Mouse (Mus musculus) hindbrain, embryonic 14.5 days (tissue): ENCODE measurements around the gene Tomt. TPM values are rescaled to one million over a fixed set of nuclear protein-coding genes. Genes with fewer than 3 reads are reported as not detected.

Experiments used
- ATAC-seq: fragments of 200-750 bp; cut with Nextera tagmentation; 2 replicates; pipeline ENCODE4 v1.8.0; 2017; ENCODE audit warnings: moderate number of reproducible peaks, mild to moderate bottlenecking, moderate TSS enrichment, moderate library complexity; ENCODE audit not compliant: low FRiP score
- DNase-seq: peaks from one replicate; pipeline ENCODE4 v3.0.0-alpha.2; 2015; ENCODE audit warnings: low spot score
- H3K27ac ChIP-seq: fragments of 300-500 bp; sonication (generic); 2 replicates; pipeline ENCODE4 v1.5.1; 2014; ENCODE audit warnings: mild to moderate bottlenecking, moderate library complexity
- H3K27me3 ChIP-seq: fragments of 300-500 bp; sonication (generic); 2 replicates; pipeline ENCODE4 v1.6.1; 2014; ENCODE audit warnings: mild to moderate bottlenecking, low read length, mixed read lengths; ENCODE audit not compliant: control insufficient read depth, insufficient read depth
- H3K36me3 ChIP-seq: fragments of 300-500 bp; sonication (generic); replicated peaks from 2 replicates; pipeline ENCODE4 v1.6.1; 2014; ENCODE audit not compliant: control insufficient read depth, insufficient read depth
- H3K4me1 ChIP-seq: fragments of 300-500 bp; sonication (generic); replicated peaks from 2 replicates; pipeline ENCODE4 v1.6.1; 2014; ENCODE audit warnings: antibody characterized with exemption, low read length, mixed read lengths; ENCODE audit not compliant: control insufficient read depth, insufficient read depth
- H3K4me2 ChIP-seq: fragments of 300-500 bp; sonication (generic); replicated peaks from 2 replicates; pipeline ENCODE4 v1.6.1; 2014; ENCODE audit warnings: mild to moderate bottlenecking, moderate library complexity
- H3K4me3 ChIP-seq: fragments of 300-500 bp; sonication (generic); replicated peaks from 2 replicates; pipeline ENCODE4 v1.5.1; 2014; ENCODE audit warnings: mild to moderate bottlenecking, low read length
- H3K9ac ChIP-seq: fragments of 300-500 bp; sonication (generic); 2 replicates; pipeline ENCODE4 v1.6.1; 2014
- H3K9me3 ChIP-seq: fragments of 300-500 bp; sonication (generic); 2 replicates; pipeline ENCODE4 v1.6.1; 2016; ENCODE audit warnings: low read length; ENCODE audit not compliant: control insufficient read depth
- WGBS: fragments of 180-500 bp; shearing (Covaris S2); extraction: QIAGEN DNeasy Blood & Tissue Kit; methylation state at CpG from one replicate; pipeline ENCODE4 v1.1.7; 2014; 5-methylcytosine and 5-hydroxymethylcytosine counted together
- polyA plus RNA-seq: library from polyadenylated mRNA; unstranded; fragments of >200 nt; fragmentation: Nextera tagmentation; extraction: Ambion mirVana; gene quantifications from 2 replicates; pipeline ENCODE4 v1.2.1, GENCODE M21; 2014

The Tomt gene
- polyA plus RNA-seq, 1 experiment from 2014 or later, result 0.21 TPM

DNA sequence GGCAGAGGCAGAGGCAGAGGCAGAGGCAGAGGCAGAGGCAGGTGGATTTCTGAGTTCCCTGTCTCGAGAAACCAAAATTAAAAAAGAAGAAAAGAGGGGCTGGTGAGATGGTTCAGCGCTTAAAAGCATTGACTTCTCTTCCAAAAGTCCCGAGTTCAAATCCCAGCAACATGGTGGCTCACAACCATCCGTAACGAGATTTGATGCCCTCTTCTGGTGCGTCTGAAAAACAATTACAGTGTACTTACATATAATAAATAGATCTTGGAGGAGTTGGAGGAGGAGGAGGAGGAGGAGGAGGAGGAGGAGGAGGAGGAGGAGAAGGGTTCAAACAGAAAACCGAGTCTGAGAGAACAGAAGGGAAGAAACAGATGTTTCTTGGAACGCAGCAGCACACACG lies 10.5 kb downstream of the Tomt start:
- peaks cover 14% of the 10 kb centered on the region for H3K4me1 ChIP-seq
- ATAC-seq, result no peak; the same call in 1 of the 2 replicates
- no peak for DNase-seq

DNA sequence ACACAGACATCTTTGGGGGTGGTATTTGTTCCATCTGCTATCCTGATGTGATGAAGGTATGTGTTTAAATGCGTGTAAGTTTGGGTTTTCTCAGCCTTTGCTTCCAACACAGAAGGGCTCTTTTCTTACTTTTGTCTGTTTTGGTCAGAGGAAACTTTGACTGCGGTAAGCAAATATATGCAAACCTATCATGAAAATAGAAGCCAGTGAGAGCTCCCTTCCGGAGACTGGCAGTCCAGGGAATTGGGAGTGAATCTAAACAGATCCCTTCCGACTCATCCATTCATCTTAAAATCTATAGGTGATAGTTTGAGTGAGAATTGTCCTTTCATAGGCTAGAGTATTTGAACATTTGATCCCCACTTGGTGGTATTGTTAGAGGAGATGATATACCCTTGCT lies 17.7 kb downstream of the Tomt start:
- no peak for DNase-seq
- H3K9ac ChIP-seq, result no peak overlapping the region
- H3K4me1 ChIP-seq, result no peaks in the 10 kb centered on the region
- WGBS, result 86% methylated on average over 4 of the region's 4 CpGs
- H3K27ac ChIP-seq, result no peak overlapping the region
- no peak overlapping the region for H3K4me3 ChIP-seq
- H3K27me3 ChIP-seq, result no peaks in the 10 kb centered on the region
- H3K36me3 ChIP-seq, result no peaks in the 10 kb centered on the region
- H3K4me2 ChIP-seq, result no peak overlapping the region
- no peak for ATAC-seq
- no peaks in the 10 kb centered on the region for H3K9me3 ChIP-seq

More for the DNA sequence above, 10.5 kb downstream of the Tomt start:
- Histone ChIP-seq H3K9ac (peak overlapping the region; percentile 67), H3K4me3 (peak overlapping the region; percentile 48), H3K36me3 (no peaks in the 10 kb centered on the region), H3K27me3 (no peaks in the 10 kb centered on the region), H3K27ac (peak overlapping the region; percentile 87), H3K4me2 (peak overlapping the region; percentile 63), H3K9me3 (no peaks in the 10 kb centered on the region)
- 39% methylated on average over 9 of the region's 9 CpGs for WGBS

DNA sequence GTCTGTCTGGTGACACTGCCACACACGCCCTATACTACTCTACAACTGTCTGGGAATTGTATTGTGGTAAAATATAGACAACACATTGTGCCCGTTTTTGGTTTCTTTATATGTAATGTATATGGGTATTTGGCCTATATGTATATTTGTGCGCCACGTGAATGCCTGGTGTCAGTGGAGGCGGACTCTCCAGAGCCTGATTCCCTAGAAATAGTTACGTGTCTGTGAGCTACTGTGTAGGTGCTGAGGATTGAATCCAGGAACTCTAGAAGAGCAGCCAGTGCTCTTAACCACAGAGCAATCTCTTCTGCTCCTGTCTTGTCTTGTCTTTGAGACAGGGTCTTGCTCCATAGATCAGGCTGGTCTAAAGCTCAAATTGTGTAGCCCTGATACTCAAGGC lies 19.9 kb downstream of the Tomt start:
- no peaks in the 10 kb centered on the region for H3K27me3 ChIP-seq
- ATAC-seq (no peak), DNase-seq (no peak)
- no peak overlapping the region for H3K9ac ChIP-seq
- H3K36me3 ChIP-seq, result no peaks in the 10 kb centered on the region
- no peak overlapping the region for H3K27ac ChIP-seq
- H3K4me3 ChIP-seq, result no peak overlapping the region
- H3K4me1 ChIP-seq, result no peaks in the 10 kb centered on the region
- WGBS, result 87% methylated on average over 6 of the region's 6 CpGs
- H3K9me3 ChIP-seq, result no peaks in the 10 kb centered on the region
- no peak overlapping the region for H3K4me2 ChIP-seq

DNA sequence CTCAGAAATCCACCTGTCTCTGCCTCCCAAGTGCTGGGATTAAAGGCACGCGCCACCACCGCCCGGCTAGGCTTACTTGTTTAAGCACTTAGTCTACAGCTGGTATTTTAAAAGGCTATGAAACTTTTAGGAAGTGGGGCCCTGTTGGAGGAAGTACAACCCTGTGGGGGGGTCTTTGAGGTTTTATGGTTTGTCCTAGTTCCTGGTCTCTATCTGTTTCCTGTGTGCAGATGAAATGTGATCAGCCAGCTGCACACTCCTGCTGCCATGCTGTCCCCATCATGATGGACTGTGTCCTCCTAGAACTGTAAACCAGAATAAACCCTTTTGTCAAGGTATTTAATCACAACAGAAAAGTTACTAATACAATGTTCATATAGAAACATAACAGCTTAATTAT lies 22.0 kb downstream of the Tomt start:
- Histone ChIP-seq H3K9me3 (no peaks in the 10 kb centered on the region), H3K27me3 (no peaks in the 10 kb centered on the region), H3K4me1 (no peaks in the 10 kb centered on the region), H3K9ac (no peak overlapping the region), H3K4me2 (no peak overlapping the region), H3K4me3 (no peak overlapping the region), H3K27ac (no peak overlapping the region), H3K36me3 (no peaks in the 10 kb centered on the region)
- 93% methylated on average over 4 of the region's 4 CpGs for WGBS
- DNase-seq, result no peak
- ATAC-seq, result no peak

DNA sequence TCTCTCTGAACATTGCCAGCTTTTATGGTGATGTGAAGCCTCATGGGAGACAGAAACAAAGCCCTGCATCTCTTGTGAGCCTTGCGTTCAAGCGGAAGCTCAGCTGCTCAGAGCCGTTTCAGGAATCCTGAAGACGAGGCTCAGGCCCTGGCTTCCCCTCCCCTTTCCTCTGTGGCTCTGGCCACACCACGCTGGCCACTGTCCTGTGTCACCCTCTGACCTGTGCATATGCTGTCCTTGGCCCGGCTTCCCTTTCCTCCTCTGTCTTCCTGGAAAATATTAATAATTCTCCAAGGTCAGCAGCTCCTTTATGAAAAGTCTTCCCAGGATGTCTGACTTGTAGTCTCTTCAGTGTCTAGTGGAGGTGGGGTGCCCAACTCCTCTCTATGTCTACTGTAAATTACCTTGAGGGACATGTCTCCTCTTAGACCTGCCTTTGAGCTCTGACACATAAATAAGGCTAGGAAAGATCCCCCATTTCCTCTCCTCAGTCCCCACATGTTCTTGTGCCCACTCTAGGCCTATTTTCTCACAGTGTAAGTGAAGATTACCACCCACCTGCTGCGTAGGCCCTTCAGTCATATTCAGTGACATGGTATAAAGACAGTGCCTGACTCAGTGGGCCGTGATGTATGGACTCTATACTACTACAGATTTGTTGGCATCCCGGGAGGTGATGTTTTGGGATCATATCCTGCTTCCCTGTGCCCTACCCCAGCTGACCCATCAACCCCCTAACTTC lies 23.6 kb downstream of the Tomt start:
- no peak overlapping the region for H3K9ac ChIP-seq
- H3K36me3 ChIP-seq, result no peaks in the 10 kb centered on the region
- no peak overlapping the region for H3K4me2 ChIP-seq
- DNase-seq (no peak), ATAC-seq (no peak)
- H3K27ac ChIP-seq, result no peak overlapping the region
- H3K27me3 ChIP-seq, result no peaks in the 10 kb centered on the region
- H3K9me3 ChIP-seq, result no peaks in the 10 kb centered on the region
- H3K4me3 ChIP-seq, result no peak overlapping the region
- 63% methylated on average over 9 of the region's 9 CpGs for WGBS
- H3K4me1 ChIP-seq, result no peaks in the 10 kb centered on the region

DNA sequence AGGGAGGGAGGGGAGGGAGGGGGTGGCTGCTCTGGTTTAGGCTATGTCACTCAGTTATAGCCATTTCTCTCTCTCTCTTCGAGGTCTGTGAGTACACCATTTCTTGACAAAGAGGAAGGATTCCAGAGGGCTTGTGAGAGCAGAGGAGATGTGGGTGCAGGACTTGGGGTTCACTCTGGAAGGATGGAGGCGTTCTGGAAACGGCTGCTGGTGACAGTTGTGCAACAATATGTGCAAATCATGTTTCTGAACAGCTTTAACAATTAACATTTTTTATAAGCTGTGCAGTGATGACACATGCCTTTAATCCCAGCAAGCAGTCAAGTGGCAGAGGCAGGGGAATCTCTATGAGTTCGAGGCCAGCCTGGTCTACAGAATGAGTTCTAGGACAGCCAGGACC lies 25.3 kb downstream of the Tomt start:
- Histone ChIP-seq H3K27me3 (no peaks in the 10 kb centered on the region), H3K4me2 (no peak overlapping the region), H3K27ac (no peak overlapping the region), H3K4me3 (no peak overlapping the region), H3K9ac (no peak overlapping the region), H3K4me1 (no peaks in the 10 kb centered on the region), H3K9me3 (no peaks in the 10 kb centered on the region), H3K36me3 (no peaks in the 10 kb centered on the region)
- 77% methylated on average over 4 of the region's 4 CpGs for WGBS
- ATAC-seq, result no peak
- DNase-seq, result no peak

DNA sequence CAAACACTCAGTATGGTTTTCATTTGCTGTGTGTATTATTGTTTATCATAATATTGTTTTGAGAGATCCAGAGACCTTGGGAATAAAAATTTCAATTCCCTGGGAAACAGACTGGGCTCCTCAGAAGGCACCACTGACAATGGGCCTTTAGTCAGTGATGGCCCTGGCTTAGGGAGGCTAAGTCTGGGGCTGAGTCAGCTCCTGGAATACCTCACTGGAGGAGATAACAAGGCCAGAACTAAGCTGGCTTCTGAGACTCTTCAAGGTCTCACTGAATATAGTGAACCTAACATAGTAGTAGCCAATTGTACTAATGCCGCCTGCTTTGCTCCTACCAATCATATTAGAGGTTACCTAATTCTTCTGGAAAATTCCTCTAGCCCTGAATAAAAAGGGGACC lies 30.2 kb downstream of the Tomt start:
- no peak overlapping the region for H3K27ac ChIP-seq
- H3K4me2 ChIP-seq, result no peak overlapping the region
- no peak overlapping the region for H3K9ac ChIP-seq
- H3K4me1 ChIP-seq, result no peaks in the 10 kb centered on the region
- no peak overlapping the region for H3K4me3 ChIP-seq
- no peaks in the 10 kb centered on the region for H3K9me3 ChIP-seq
- ATAC-seq (no peak), DNase-seq (no peak)
- WGBS, result 97% methylated on average over 1 of the region's 1 CpGs
- H3K36me3 ChIP-seq, result no peaks in the 10 kb centered on the region
- no peaks in the 10 kb centered on the region for H3K27me3 ChIP-seq

DNA sequence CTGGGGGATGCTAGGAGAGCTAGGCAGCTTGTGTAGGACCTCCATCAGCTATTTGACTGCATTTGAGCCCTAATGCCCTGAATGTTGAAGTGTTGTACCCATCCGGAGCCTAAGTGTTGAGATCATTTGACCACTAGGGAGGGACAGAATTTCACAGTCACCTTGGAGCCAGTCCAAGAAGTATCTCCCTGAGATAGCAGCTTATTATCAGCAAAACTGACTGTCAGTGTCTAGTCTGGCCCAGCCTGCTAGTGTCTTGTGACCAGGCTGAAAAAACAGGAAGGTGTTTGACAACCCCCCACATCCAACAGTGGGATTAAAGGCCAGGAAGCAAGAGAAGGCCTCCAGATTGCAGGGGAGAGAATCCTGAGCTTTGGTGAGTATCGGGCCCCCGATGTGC lies 34.9 kb downstream of the Tomt start:
- no peaks in the 10 kb centered on the region for H3K36me3 ChIP-seq
- no peak overlapping the region for H3K4me3 ChIP-seq
- no peaks in the 10 kb centered on the region for H3K27me3 ChIP-seq
- 89% methylated on average over 3 of the region's 3 CpGs for WGBS
- DNase-seq (no peak), ATAC-seq (no peak)
- H3K4me2 ChIP-seq, result no peak overlapping the region
- no peaks in the 10 kb centered on the region for H3K4me1 ChIP-seq
- no peak overlapping the region for H3K27ac ChIP-seq
- H3K9ac ChIP-seq, result no peak overlapping the region
- H3K9me3 ChIP-seq, result no peaks in the 10 kb centered on the region

DNA sequence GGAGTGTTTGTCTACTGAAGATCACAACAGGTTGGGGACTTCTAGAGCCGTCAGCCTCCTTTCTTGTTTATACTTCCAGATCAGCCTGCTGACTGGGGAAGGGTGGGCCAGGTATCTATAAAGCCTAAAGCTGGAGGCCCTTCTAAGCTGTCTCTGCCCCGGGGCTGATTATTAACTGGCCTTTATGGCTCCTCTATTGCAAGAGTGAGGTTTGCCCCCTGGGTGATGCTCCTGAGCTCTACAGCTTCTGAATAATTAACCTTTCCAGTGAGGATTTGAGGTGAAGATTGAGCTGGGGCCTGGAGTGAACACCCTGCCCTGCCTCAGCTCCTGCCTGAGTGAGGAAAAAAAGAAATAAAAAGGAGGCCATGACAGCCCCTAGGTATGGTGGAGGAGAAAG lies 35.5 kb downstream of the Tomt start, which contains the start of gene Folr1:
Gene Folr1 (minus strand): TSS at position 160 of the 400 bp plus-strand sequence.
- H3K4me2 ChIP-seq, result no peak within 1 kb of the TSS
- H3K27ac ChIP-seq, result no peak within 1 kb of the TSS
- H3K4me1 ChIP-seq, result no peaks in the 10 kb centered on the region
- DNase-seq, result no peak
- no peak within 1 kb of the TSS for H3K4me3 ChIP-seq
- H3K9me3 ChIP-seq, result no peaks in the 10 kb centered on the region
- WGBS, result 71% methylated on average over 2 of the region's 2 CpGs
- H3K27me3 ChIP-seq, result no peaks in the 10 kb centered on the region
- ATAC-seq, result no peak
- no peak within 1 kb of the TSS for H3K9ac ChIP-seq
- no peaks in the 10 kb centered on the region for H3K36me3 ChIP-seq

DNA sequence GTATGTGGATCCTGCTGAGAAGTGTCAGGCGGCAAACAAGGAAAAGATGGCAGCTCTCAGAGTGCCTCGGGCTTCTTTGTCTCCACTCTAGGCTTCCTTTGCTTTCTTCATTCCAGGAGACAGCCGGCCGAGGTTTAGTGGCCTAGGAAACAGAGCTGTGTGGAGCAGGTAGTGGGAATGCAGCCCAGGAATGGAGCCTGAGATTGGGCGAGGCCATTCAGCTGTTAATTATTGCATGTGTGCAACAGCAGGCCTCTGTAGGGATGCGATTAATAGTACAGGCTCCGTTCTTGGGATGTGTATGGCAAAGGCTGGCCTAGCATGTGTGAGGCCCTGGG lies 37.0 kb downstream of the Tomt start:
- Histone ChIP-seq H3K4me2 (no peak overlapping the region), H3K9ac (no peak overlapping the region), H3K36me3 (no peaks in the 10 kb centered on the region), H3K9me3 (no peaks in the 10 kb centered on the region), H3K4me3 (no peak overlapping the region), H3K4me1 (no peaks in the 10 kb centered on the region), H3K27me3 (no peaks in the 10 kb centered on the region), H3K27ac (no peak overlapping the region)
- ATAC-seq (no peak), DNase-seq (peak; percentile 28)
- whole genome bisulfite sequencing, result 45% methylated on average over 7 of the region's 7 CpGs
